Mouse (Mus musculus): ENCODE measurements around the gene C130060K24Rik.

DNA sequence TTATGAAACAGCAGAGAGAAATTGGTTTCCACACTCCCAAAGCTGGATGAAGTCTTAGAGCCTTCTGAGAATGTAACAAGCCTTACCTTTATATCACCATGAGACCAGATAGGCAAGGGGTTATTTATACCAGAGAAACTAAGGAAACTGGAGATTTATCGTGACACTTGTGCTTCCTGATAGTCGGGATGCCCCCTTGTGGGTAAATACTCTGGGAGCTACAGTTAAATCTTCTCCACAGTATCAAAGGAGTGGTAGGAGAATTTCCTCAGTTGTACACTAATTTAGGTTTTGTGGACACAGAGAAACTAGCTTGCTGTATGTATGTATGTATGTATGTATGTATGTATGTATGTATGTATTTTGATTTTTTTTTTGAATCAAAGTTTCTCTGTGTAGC is 5.0 kb upstream of the C130060K24Rik start:
- TF ChIP-seq CTCF (IDR thresholded peaks at IDR 0.05; ENCODE audit: low read depth) = no peak
- no peak for TF ChIP-seq EP300 (IDR thresholded peaks at IDR 0.05; ENCODE audit: low read depth)

Measured in liver, embryonic 14.5 days (tissue).